Mouse (Mus musculus) limb, embryonic 15.5 days (tissue): ENCODE data around the gene Nsdhl. TPM values are rescaled to one million over a fixed set of nuclear protein-coding genes. Genes with fewer than 3 reads are reported as not detected.

Experiments
- ATAC-seq: fragments of 200-750 bp; cut with Nextera tagmentation; 2 replicates; pipeline ENCODE4 v1.8.0; 2017; ENCODE audit warnings: low read depth, moderate TSS enrichment; ENCODE audit not compliant: insufficient number of reproducible peaks, low FRiP score, low TSS enrichment
- H3K27ac ChIP-seq: fragments of 300-500 bp; sonication (generic); 2 replicates; pipeline ENCODE4 v1.5.1; 2015; ENCODE audit warnings: moderate library complexity, mild to moderate bottlenecking, inconsistent platforms
- H3K27me3 ChIP-seq: fragments of 300-500 bp; sonication (generic); 2 replicates; pipeline ENCODE4 v1.6.1; 2015; ENCODE audit warnings: inconsistent platforms
- H3K36me3 ChIP-seq: fragments of 300-500 bp; sonication (generic); 2 replicates; pipeline ENCODE4 v1.6.1; 2015; ENCODE audit warnings: inconsistent platforms
- H3K4me1 ChIP-seq: fragments of 300-500 bp; sonication (generic); 2 replicates; pipeline ENCODE4 v1.6.1; 2015; ENCODE audit warnings: inconsistent platforms
- H3K4me2 ChIP-seq: fragments of 300-500 bp; sonication (generic); 2 replicates; pipeline ENCODE4 v1.6.1; 2015; ENCODE audit warnings: mild to moderate bottlenecking, inconsistent platforms
- H3K4me3 ChIP-seq: fragments of 300-500 bp; sonication (generic); 2 replicates; pipeline ENCODE4 v1.5.1; 2015; ENCODE audit warnings: mild to moderate bottlenecking, inconsistent platforms
- H3K9ac ChIP-seq: fragments of 300-500 bp; sonication (generic); 2 replicates; pipeline ENCODE4 v1.6.1; 2015; ENCODE audit warnings: inconsistent platforms
- H3K9me3 ChIP-seq: fragments of 300-500 bp; sonication (generic); 2 replicates; pipeline ENCODE4 v1.6.1; 2016; ENCODE audit warnings: inconsistent platforms
- whole genome bisulfite sequencing: fragments of 180-500 bp; shearing (Covaris S2); methylation state at CpG from one replicate; pipeline ENCODE4 v1.1.7; 2015; 5-methylcytosine and 5-hydroxymethylcytosine counted together
- microRNA counts: library from miRNA; unstranded; fragments of <30 nt; microRNA quantifications from one replicate; lab custom pipeline; 2016
- microRNA-seq: library from miRNA; unstranded; fragments of <30 nt; microRNA quantifications from one replicate; pipeline ENCODE4, GENCODE M21; 2016
- polyA plus RNA-seq: library from polyadenylated mRNA; unstranded; fragments of >200 nt; fragmentation: Nextera tagmentation; extraction: Ambion mirVana; gene quantifications from 2 replicates; pipeline ENCODE4 v1.2.1, GENCODE M21; 2015

The Nsdhl gene
- polyA plus RNA-seq, 1 experiment from 2014 or later: 21.4 TPM

DNA sequence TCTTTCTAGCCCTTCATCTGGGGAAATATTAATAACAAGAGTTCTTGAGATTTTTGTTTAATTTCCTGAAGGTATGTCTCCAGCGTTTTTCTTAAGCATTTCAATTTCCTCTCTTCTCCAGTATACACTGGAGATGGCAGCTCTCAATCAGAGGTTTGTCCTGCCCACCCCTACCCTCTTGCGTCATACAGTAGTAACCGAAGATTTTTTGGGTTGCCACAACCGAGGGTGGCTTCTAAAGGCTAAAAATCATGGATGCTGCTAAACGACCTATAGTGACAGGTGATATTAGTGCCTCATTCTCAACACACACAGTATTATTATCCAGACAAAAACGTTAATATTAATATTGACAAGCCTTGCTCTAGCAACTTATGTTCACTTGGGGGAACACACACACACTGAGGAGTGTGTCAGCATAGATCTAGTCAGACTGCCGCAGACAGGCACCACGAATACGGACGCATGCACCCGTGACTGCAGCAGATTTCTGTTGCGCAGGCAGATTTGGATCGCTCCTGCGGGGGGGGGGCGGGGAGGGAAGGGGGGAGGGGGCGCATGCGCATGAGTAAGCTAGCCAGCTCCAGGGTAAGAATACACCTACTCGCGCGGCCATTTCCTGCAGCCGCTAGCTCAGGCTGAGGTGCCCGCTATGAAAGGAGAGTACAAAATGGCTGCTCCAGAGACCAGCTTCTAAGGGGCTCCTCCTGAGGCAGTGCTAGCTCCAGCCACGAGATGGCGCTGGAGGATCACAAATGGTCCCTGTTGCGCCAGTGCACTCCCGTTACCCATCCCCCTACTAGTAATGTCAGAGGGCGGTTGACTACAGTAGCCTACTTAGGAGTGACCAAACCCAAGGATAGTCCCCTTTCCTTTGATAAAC lies 89.5 kb downstream of the Nsdhl start:
- peak overlapping the region; percentile 30 for H3K4me3 ChIP-seq
- H3K9ac ChIP-seq: no peak overlapping the region
- no peaks in the 10 kb centered on the region for H3K4me1 ChIP-seq
- no peaks in the 10 kb centered on the region for H3K36me3 ChIP-seq
- peak overlapping the region; percentile 74 for H3K27ac ChIP-seq
- peak; percentile 98 for ATAC-seq
- WGBS: 19% methylated on average over 24 of the region's 27 CpGs
- peak overlapping the region; percentile 38 for H3K4me2 ChIP-seq
- no peaks in the 10 kb centered on the region for H3K9me3 ChIP-seq
- H3K27me3 ChIP-seq: no peaks in the 10 kb centered on the region

MicroRNAs within 50 kb of the gene (microRNA counts, 519-probe panel; counts per million panel counts)
- 1,146 counts per million, percentile 6 among the panel's probes with 10 or more counts for microRNA mmu-miR-2137 (lab: Ali Mortazavi, UCI)

Small RNA genes within 50 kb of the gene (microRNA-seq; reads per million reads assigned to microRNA genes)
- 1.0 reads per million for gene Mir2137

Other genes starting within 250 kb of the Nsdhl start
- gene Gabrq, start 93.4 kb upstream of the Nsdhl start, polyA plus RNA-seq: 0.16 and 0.17 TPM in 2 replicates
- gene Cetn2, start 146 bp upstream of the Nsdhl start, polyA plus RNA-seq: 58.4 and 58.8 TPM in 2 replicates
- gene Zfp185, start 68.8 kb downstream of the Nsdhl start, polyA plus RNA-seq: 76.3 and 82.8 TPM in 2 replicates
- gene Pnma5, start 118.5 kb downstream of the Nsdhl start, polyA plus RNA-seq: 0.24 and 0.49 TPM in 2 replicates
- 0.07 and 0.17 TPM in 2 replicates for gene Pnma3, start 146.2 kb downstream of the Nsdhl start, polyA plus RNA-seq
- gene Xlr4a, start 163.9 kb downstream of the Nsdhl start, polyA plus RNA-seq: 0.86 and 1.1 TPM in 2 replicates
- gene Xlr3a, start 178.5 kb downstream of the Nsdhl start, polyA plus RNA-seq: 2.1 and 2.5 TPM in 2 replicates
- gene Gm14685, start 198.5 kb downstream of the Nsdhl start, polyA plus RNA-seq: 0.14 and 0.15 TPM in 2 replicates
- not detected in 2 replicates for gene Xlr5b, start 230.2 kb downstream of the Nsdhl start, polyA plus RNA-seq
- not detected in 2 replicates for gene DXBay18, start 230.9 kb downstream of the Nsdhl start, polyA plus RNA-seq